ENCODE assay signal across 23 mouse cellular contexts in genomic region chr13:117132123-117132522, GRCm38 (mm10).
"Had no signal": no experiment of that assay in that cellular context is flagged by ENCODE, and none has a peak within 500 bp of the region (broad histone marks: within the 10 kb centered on the region; RNA-seq: fewer than 3 reads in every experiment).

No protein-coding gene starts in this region.

- H3K27me3 ChIP-seq: heart, embryonic 13.5 days; heart, embryonic 15.5 days; hindbrain, embryonic 13.5 days; hindbrain, embryonic 15.5 days; limb, embryonic 13.5 days; limb, embryonic 15.5 days had no signal

- H3K36me3 ChIP-seq: heart, embryonic 13.5 days; heart, embryonic 15.5 days; hindbrain, embryonic 13.5 days; hindbrain, embryonic 15.5 days; limb, embryonic 13.5 days; limb, embryonic 15.5 days had no signal

- H3K9ac ChIP-seq: heart, embryonic 13.5 days; heart, embryonic 15.5 days; hindbrain, embryonic 13.5 days; hindbrain, embryonic 15.5 days; limb, embryonic 13.5 days; limb, embryonic 15.5 days had no signal

- H3K9me3 ChIP-seq: heart, embryonic 13.5 days; heart, embryonic 15.5 days; hindbrain, embryonic 13.5 days; hindbrain, embryonic 15.5 days; limb, embryonic 13.5 days; limb, embryonic 15.5 days had no signal

- H3K4me3 ChIP-seq: heart, adult 2 months; heart, embryonic 13.5 days; heart, embryonic 15.5 days; hindbrain, embryonic 13.5 days; hindbrain, embryonic 15.5 days; layer of hippocampus, adult 2 months; limb, embryonic 13.5 days; limb, embryonic 15.5 days had no signal

- DNase-seq: gastrocnemius, postnatal 14 days; gastrocnemius, postnatal 36 days; heart, adult 11 months; heart, adult 2 months; heart, postnatal 14 days; heart, postnatal 36 days; kidney, adult 18-20 months; kidney, adult 8-10 months; kidney, postnatal 10 days; kidney, postnatal 25 days; kidney, postnatal 4 days; layer of hippocampus, postnatal 36 days; left cerebral cortex, postnatal 4 days had no signal

- H3K27ac ChIP-seq: heart, adult 2 months; heart, embryonic 13.5 days; heart, embryonic 15.5 days; hindbrain, embryonic 13.5 days; hindbrain, embryonic 15.5 days; hindbrain, postnatal 0 days; layer of hippocampus, adult 2 months; limb, embryonic 13.5 days; limb, embryonic 15.5 days had no signal

- H3K4me1 ChIP-seq: hindbrain, embryonic 13.5 days; hindbrain, embryonic 15.5 days; limb, embryonic 13.5 days; limb, embryonic 15.5 days had no signal

- ATAC-seq: hindbrain, postnatal 0 days; intestine, embryonic 16.5 days had no signal

- H3K4me2 ChIP-seq: heart, embryonic 11.5 days; heart, embryonic 13.5 days; heart, embryonic 15.5 days; hindbrain, embryonic 13.5 days; hindbrain, embryonic 15.5 days; limb, embryonic 13.5 days; limb, embryonic 15.5 days had no signal
